Mouse (Mus musculus): Measurements from ENCODE around the gene Ifi35. TPM values are rescaled to one million over a fixed set of nuclear protein-coding genes. Genes with fewer than 3 reads are reported as not detected.

Gene Ifi35
- 4.5 and 5.0 TPM in 2 replicates for polyA plus RNA-seq (2014; fragmentation: Nextera tagmentation; extraction: Ambion mirVana)

- DNase-seq (ENCODE audit: low spot score) (no peak), ATAC-seq (ENCODE audit: low FRiP score) (no peak)
- Histone ChIP-seq H3K27ac (ENCODE audit: low read depth, low read length) (no peak within 1 kb of the TSS), H3K4me1 (replicated peaks; ENCODE audit: control insufficient read depth, insufficient read depth, low read length) (no peaks in the 10 kb centered on the region), H3K4me2 (replicated peaks; ENCODE audit: low read depth, low read length) (no peak within 1 kb of the TSS), H3K9me3 (ENCODE audit: control insufficient read depth, low read length) (no peaks in the 10 kb centered on the region), H3K9ac (ENCODE audit: low read depth, low read length) (no peak within 1 kb of the TSS), H3K27me3 (ENCODE audit: control insufficient read depth, insufficient read depth, low read length) (no peaks in the 10 kb centered on the region), H3K36me3 (ENCODE audit: control insufficient read depth, insufficient read depth, low read length) (0 out of 2 replicates have a peak, but pooled peaks cover 3% of the 10 kb centered on the region), H3K4me3 (ENCODE audit: low read depth, low read length) (no peak within 1 kb of the TSS)
- WGBS = 40% methylated on average over 10 of the region's 10 CpGs
These were observed at the start of gene Ifi35 for GRCm38 (mm10) chr11:101448274-101448746. Ifi35 (plus strand) TSS chr11:101448407.

- DNase-seq (ENCODE audit: low spot score) = no peak
- Histone ChIP-seq H3K36me3 (ENCODE audit: control insufficient read depth, insufficient read depth, low read length) (no peaks in the 10 kb centered on the region), H3K4me3 (ENCODE audit: low read depth, low read length) (no peak overlapping the region), H3K27ac (ENCODE audit: low read depth, low read length) (no peak overlapping the region), H3K9ac (ENCODE audit: low read depth, low read length) (no peak overlapping the region), H3K4me2 (replicated peaks; ENCODE audit: low read depth, low read length) (no peak overlapping the region), H3K4me1 (replicated peaks; ENCODE audit: control insufficient read depth, insufficient read depth, low read length) (no peaks in the 10 kb centered on the region), H3K9me3 (ENCODE audit: control insufficient read depth, low read length) (no peaks in the 10 kb centered on the region), H3K27me3 (ENCODE audit: control insufficient read depth, insufficient read depth, low read length) (no peaks in the 10 kb centered on the region)
- no peak for ATAC-seq (ENCODE audit: low FRiP score)
- WGBS = 91% methylated on average over 2 of the region's 2 CpGs
These were observed 32.9 kb upstream of the Ifi35 start for GRCm38 (mm10) chr11:101415306-101415705.

GRCm38 (mm10) chr11:101416433-101417100 is 31.6 kb upstream of the Ifi35 start:
- no peaks in the 10 kb centered on the region for H3K36me3 ChIP-seq (ENCODE audit: control insufficient read depth, insufficient read depth, low read length)
- peak; percentile 49 for ATAC-seq (ENCODE audit: low FRiP score)
- peak overlapping the region; percentile 77 for H3K4me2 ChIP-seq (replicated peaks; ENCODE audit: low read depth, low read length)
- H3K9ac ChIP-seq (ENCODE audit: low read depth, low read length) = peak overlapping the region; percentile 90
- peak; percentile 14 for DNase-seq (ENCODE audit: low spot score)
- 4% methylated on average over 11 of the region's 11 CpGs for WGBS
- H3K4me3 ChIP-seq (ENCODE audit: low read depth, low read length) = peak overlapping the region; percentile 86
- H3K27ac ChIP-seq (ENCODE audit: low read depth, low read length) = peak overlapping the region; percentile 55; the same call in 1 of the 2 replicates
- no peaks in the 10 kb centered on the region for H3K4me1 ChIP-seq (replicated peaks; ENCODE audit: control insufficient read depth, insufficient read depth, low read length)
- H3K27me3 ChIP-seq (ENCODE audit: control insufficient read depth, insufficient read depth, low read length) = no peaks in the 10 kb centered on the region
- no peaks in the 10 kb centered on the region for H3K9me3 ChIP-seq (ENCODE audit: control insufficient read depth, low read length)

GRCm38 (mm10) chr11:101417101-101417855 is 30.9 kb upstream of the Ifi35 start, which contains the start of gene Aarsd1:
Aarsd1 (minus strand) TSS chr11:101417615.
- Histone ChIP-seq H3K9me3 (ENCODE audit: control insufficient read depth, low read length) (no peaks in the 10 kb centered on the region), H3K27me3 (ENCODE audit: control insufficient read depth, insufficient read depth, low read length) (no peaks in the 10 kb centered on the region), H3K4me3 (ENCODE audit: low read depth, low read length) (peak within 1 kb of the TSS; percentile 86), H3K9ac (ENCODE audit: low read depth, low read length) (peak within 1 kb of the TSS; percentile 90), H3K4me2 (replicated peaks; ENCODE audit: low read depth, low read length) (peak within 1 kb of the TSS; percentile 77), H3K4me1 (replicated peaks; ENCODE audit: control insufficient read depth, insufficient read depth, low read length) (no peaks in the 10 kb centered on the region), H3K27ac (ENCODE audit: low read depth, low read length) (peak within 1 kb of the TSS; percentile 55), H3K36me3 (ENCODE audit: control insufficient read depth, insufficient read depth, low read length) (no peaks in the 10 kb centered on the region)
- ATAC-seq (ENCODE audit: low FRiP score) (peak; percentile 68), DNase-seq (ENCODE audit: low spot score) (peak; percentile 93)
- WGBS = 0% methylated on average over 45 of the region's 45 CpGs

GRCm38 (mm10) chr11:101418991-101419390 is 29.2 kb upstream of the Ifi35 start:
- H3K4me1 ChIP-seq (replicated peaks; ENCODE audit: control insufficient read depth, insufficient read depth, low read length) = no peaks in the 10 kb centered on the region
- no peak overlapping the region for H3K4me2 ChIP-seq (replicated peaks; ENCODE audit: low read depth, low read length)
- H3K36me3 ChIP-seq (ENCODE audit: control insufficient read depth, insufficient read depth, low read length) = no peaks in the 10 kb centered on the region
- whole genome bisulfite sequencing = 59% methylated on average over 6 of the region's 6 CpGs
- no peak for ATAC-seq (ENCODE audit: low FRiP score)
- H3K9me3 ChIP-seq (ENCODE audit: control insufficient read depth, low read length) = no peaks in the 10 kb centered on the region
- no peak overlapping the region for H3K4me3 ChIP-seq (ENCODE audit: low read depth, low read length)
- H3K9ac ChIP-seq (ENCODE audit: low read depth, low read length) = no peak overlapping the region
- no peak overlapping the region for H3K27ac ChIP-seq (ENCODE audit: low read depth, low read length)
- no peak for DNase-seq (ENCODE audit: low spot score)
- no peaks in the 10 kb centered on the region for H3K27me3 ChIP-seq (ENCODE audit: control insufficient read depth, insufficient read depth, low read length)

GRCm38 (mm10) chr11:101419610-101420009 is 28.6 kb upstream of the Ifi35 start:
- Histone ChIP-seq H3K36me3 (ENCODE audit: control insufficient read depth, insufficient read depth, low read length) (no peaks in the 10 kb centered on the region), H3K4me3 (ENCODE audit: low read depth, low read length) (no peak overlapping the region), H3K27ac (ENCODE audit: low read depth, low read length) (no peak overlapping the region), H3K9ac (ENCODE audit: low read depth, low read length) (no peak overlapping the region), H3K27me3 (ENCODE audit: control insufficient read depth, insufficient read depth, low read length) (no peaks in the 10 kb centered on the region), H3K9me3 (ENCODE audit: control insufficient read depth, low read length) (no peaks in the 10 kb centered on the region), H3K4me1 (replicated peaks; ENCODE audit: control insufficient read depth, insufficient read depth, low read length) (peaks cover 2% of the 10 kb centered on the region; the same call in 1 of the 2 replicates), H3K4me2 (replicated peaks; ENCODE audit: low read depth, low read length) (no peak overlapping the region)
- DNase-seq (ENCODE audit: low spot score) = no peak
- WGBS = 15% methylated on average over 3 of the region's 3 CpGs
- ATAC-seq (ENCODE audit: low FRiP score) = no peak

- no peak overlapping the region for H3K9ac ChIP-seq (ENCODE audit: low read depth, low read length)
- DNase-seq (ENCODE audit: low spot score) (no peak), ATAC-seq (ENCODE audit: low FRiP score) (no peak)
- H3K27me3 ChIP-seq (ENCODE audit: control insufficient read depth, insufficient read depth, low read length) = no peaks in the 10 kb centered on the region
- no peaks in the 10 kb centered on the region for H3K9me3 ChIP-seq (ENCODE audit: control insufficient read depth, low read length)
- H3K4me1 ChIP-seq (replicated peaks; ENCODE audit: control insufficient read depth, insufficient read depth, low read length) = peaks cover 2% of the 10 kb centered on the region; the same call in 1 of the 2 replicates
- WGBS = 90% methylated on average over 5 of the region's 5 CpGs
- no peaks in the 10 kb centered on the region for H3K36me3 ChIP-seq (ENCODE audit: control insufficient read depth, insufficient read depth, low read length)
- no peak overlapping the region for H3K27ac ChIP-seq (ENCODE audit: low read depth, low read length)
- H3K4me3 ChIP-seq (ENCODE audit: low read depth, low read length) = no peak overlapping the region
- no peak overlapping the region for H3K4me2 ChIP-seq (replicated peaks; ENCODE audit: low read depth, low read length)
These were observed 28.1 kb upstream of the Ifi35 start for GRCm38 (mm10) chr11:101420148-101420547.

- Histone ChIP-seq H3K9ac (ENCODE audit: low read depth, low read length) (peak within 1 kb of the TSS; percentile 81), H3K27me3 (ENCODE audit: control insufficient read depth, insufficient read depth, low read length) (no peaks in the 10 kb centered on the region), H3K4me1 (replicated peaks; ENCODE audit: control insufficient read depth, insufficient read depth, low read length) (peaks cover 7% of the 10 kb centered on the region), H3K4me3 (ENCODE audit: low read depth, low read length) (peak within 1 kb of the TSS; percentile 97), H3K9me3 (ENCODE audit: control insufficient read depth, low read length) (no peaks in the 10 kb centered on the region), H3K4me2 (replicated peaks; ENCODE audit: low read depth, low read length) (peak within 1 kb of the TSS; percentile 94), H3K36me3 (ENCODE audit: control insufficient read depth, insufficient read depth, low read length) (no peaks in the 10 kb centered on the region), H3K27ac (ENCODE audit: low read depth, low read length) (peak within 1 kb of the TSS; percentile 75)
- DNase-seq (ENCODE audit: low spot score) (no peak), ATAC-seq (ENCODE audit: low FRiP score) (peak; percentile 53)
- whole genome bisulfite sequencing = 5% methylated on average over 23 of the region's 23 CpGs
These were observed 23.9 kb upstream of the Ifi35 start, which contains the start of gene Gm27029 for GRCm38 (mm10) chr11:101424105-101424851. Gm27029 (minus strand) TSS chr11:101424796.

Measured in hindbrain, embryonic 11.5 days (tissue).